Mouse (Mus musculus): ENCODE measurements at regions not wholly inside any gene's neighbourhood (a gene's known extent, or its start where the extent isn't known, plus 50 kb on each side); places are given as distances from the start of the nearest gene placed in this dataset.

- DNase-seq (ENCODE audit: low read depth in 1 of 2, low spot score in 2 of 2) = no peak
Measured at GRCm38 (mm10) chr11:44021638-44022037, 120.6 kb upstream of the Adra1b start.

GRCm38 (mm10) chr11:44027046-44027445, 126.0 kb upstream of the Adra1b start:
- no peak for DNase-seq (ENCODE audit: low read depth in 1 of 2, low spot score in 2 of 2)

- no peak for DNase-seq (ENCODE audit: low read depth in 1 of 2, low spot score in 2 of 2)
Measured at GRCm38 (mm10) chr11:44046083-44046482, 145.1 kb upstream of the Adra1b start.

- DNase-seq (ENCODE audit: low read depth in 1 of 2, low spot score in 2 of 2) = no peak
Measured at GRCm38 (mm10) chr11:44049253-44049976, 148.4 kb upstream of the Adra1b start.

- DNase-seq (ENCODE audit: low read depth in 1 of 2, low spot score in 2 of 2) = no peak
Measured at GRCm38 (mm10) chr11:44052481-44052880, 151.5 kb upstream of the Adra1b start.

- no peak for DNase-seq (ENCODE audit: low read depth in 1 of 2, low spot score in 2 of 2)
Measured at GRCm38 (mm10) chr11:44062446-44062845, 161.4 kb upstream of the Adra1b start.

- no peak for DNase-seq (ENCODE audit: low read depth in 1 of 2, low spot score in 2 of 2)
Measured at GRCm38 (mm10) chr11:44066176-44066575, 165.2 kb upstream of the Adra1b start.

- no peak for DNase-seq (ENCODE audit: low read depth in 1 of 2, low spot score in 2 of 2)
Measured at GRCm38 (mm10) chr11:44083716-44084115, 182.7 kb upstream of the Adra1b start.

- DNase-seq (ENCODE audit: low read depth in 1 of 2, low spot score in 2 of 2) = no peak
Measured at GRCm38 (mm10) chr11:44086951-44087350, 185.9 kb upstream of the Adra1b start.

- DNase-seq (ENCODE audit: low read depth in 1 of 2, low spot score in 2 of 2) = no peak
Measured at GRCm38 (mm10) chr11:44089514-44089913, 188.5 kb upstream of the Adra1b start.

- no peak for DNase-seq (ENCODE audit: low read depth in 1 of 2, low spot score in 2 of 2)
Measured at GRCm38 (mm10) chr11:44095280-44095679, 194.3 kb upstream of the Adra1b start.

GRCm38 (mm10) chr11:44103188-44103840, 202.3 kb upstream of the Adra1b start:
- DNase-seq (ENCODE audit: low read depth in 1 of 2, low spot score in 2 of 2) = no peak

GRCm38 (mm10) chr11:44103841-44104191, 202.8 kb upstream of the Adra1b start:
- no peak for DNase-seq (ENCODE audit: low read depth in 1 of 2, low spot score in 2 of 2)

GRCm38 (mm10) chr11:44106231-44106630, 205.2 kb upstream of the Adra1b start:
- DNase-seq (ENCODE audit: low read depth in 1 of 2, low spot score in 2 of 2) = no peak

GRCm38 (mm10) chr11:44111525-44111924, 210.5 kb upstream of the Adra1b start:
- DNase-seq (ENCODE audit: low read depth in 1 of 2, low spot score in 2 of 2) = no peak

GRCm38 (mm10) chr11:44127088-44127487, 226.1 kb upstream of the Adra1b start:
- no peak for DNase-seq (ENCODE audit: low read depth in 1 of 2, low spot score in 2 of 2)

- no peak for DNase-seq (ENCODE audit: low read depth in 1 of 2, low spot score in 2 of 2)
Measured at GRCm38 (mm10) chr11:44128481-44128880, 227.5 kb upstream of the Adra1b start.

GRCm38 (mm10) chr11:44133244-44133643, 232.2 kb upstream of the Adra1b start:
- DNase-seq (ENCODE audit: low read depth in 1 of 2, low spot score in 2 of 2) = no peak

GRCm38 (mm10) chr11:44136024-44136423, 235.0 kb upstream of the Adra1b start:
- no peak for DNase-seq (ENCODE audit: low read depth in 1 of 2, low spot score in 2 of 2)

- DNase-seq (ENCODE audit: low read depth in 1 of 2, low spot score in 2 of 2) = no peak
Measured at GRCm38 (mm10) chr11:44142996-44143395, 242.0 kb upstream of the Adra1b start.

- no peak for DNase-seq (ENCODE audit: low read depth in 1 of 2, low spot score in 2 of 2)
Measured at GRCm38 (mm10) chr11:44144477-44144876, 243.5 kb upstream of the Adra1b start.

- DNase-seq (ENCODE audit: low read depth in 1 of 2, low spot score in 2 of 2) = no peak
Measured at GRCm38 (mm10) chr11:44146419-44146818, 245.4 kb upstream of the Adra1b start.

GRCm38 (mm10) chr11:44153576-44153975, 246.3 kb upstream of the Il12b start:
- DNase-seq (ENCODE audit: low read depth in 1 of 2, low spot score in 2 of 2) = no peak
